19 mouse cellular contexts compared by ENCODE assay signal in the genomic region with DNA sequence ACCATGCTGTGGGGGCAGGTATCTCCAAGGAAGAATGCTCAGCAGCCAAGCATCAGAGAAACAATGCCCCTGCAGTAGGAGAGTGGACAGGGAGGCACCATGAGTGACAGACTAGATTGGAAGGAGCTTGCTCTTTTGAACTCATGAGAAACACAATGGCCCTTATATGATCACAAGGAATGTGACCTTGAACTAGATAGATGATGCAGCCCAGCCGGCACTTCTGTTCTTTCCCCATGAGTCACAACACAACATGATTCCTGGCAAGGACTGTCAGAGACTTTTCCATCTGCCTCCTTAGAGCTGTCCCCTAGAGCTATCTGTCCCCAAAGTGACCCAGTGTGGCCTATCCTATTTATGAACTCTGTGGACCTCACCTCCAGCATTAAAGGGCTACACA. TPM values are rescaled to one million over a fixed set of nuclear protein-coding genes. Genes with fewer than 3 reads are reported as not detected.
DNase-seq lines count a peak whose midpoint lies in the region.
"Had no signal": no experiment of that assay in that cellular context is flagged by ENCODE, and none has a peak within 500 bp of the region (broad histone marks: within the 10 kb centered on the region; RNA-seq: fewer than 3 reads in every experiment).

No protein-coding gene starts in this region.

- peak; percentile 79 for DNase-seq in adrenal gland, adult 2 months
- no peak for DNase-seq in adrenal gland, postnatal 25 days
- peak; percentile 20 for DNase-seq in cerebellum, adult 9-11 months
- DNase-seq in cerebellum, adult 18-20 months, result no peak
- peak; percentile 85 for DNase-seq in Muller cell, postnatal 12 days (ENCODE audit: inconsistent ontology term)
- peak; percentile 65 to 67 for DNase-seq in adrenal gland, postnatal 36 days
- no peak for DNase-seq in layer of hippocampus, postnatal 36 days
- DNase-seq in lung, postnatal 14 days, result no peak
- DNase-seq: cerebellum, adult 8-10 months; cerebellum, postnatal 25 days; forebrain, postnatal 0 days; gastrocnemius, adult 2 months; gastrocnemius, postnatal 14 days; heart, adult 2 months; heart, postnatal 14 days; heart, postnatal 4 days; kidney, adult 18-20 months; kidney, adult 9 months had no signal

RNA-seq across cellular contexts. Expression of gene Arl4c, which starts 27.5 kb away (rescaled TPM):
- total RNA-seq in adrenal gland, adult 2 months (2021), result 10 to 100 TPM in 1 of 2 experiments, 1 to 10 TPM in 1; 7.3 to 14.8 TPM
- polyA plus RNA-seq in adrenal gland, adult 2 months (2012; rRNA removed), result 12.3 and 14.3 TPM in 2 replicates
- 11.0 and 12.0 TPM in 2 replicates for total RNA-seq in adrenal gland, postnatal 25 days (2021)
- 10 to 100 TPM; 11.2 to 15.2 TPM for total RNA-seq in adrenal gland, postnatal 36 days (2021)
- total RNA-seq in layer of hippocampus, postnatal 36 days (2021), result 10 to 100 TPM; 26.1 to 29.0 TPM
- total RNA-seq: MEL had no signal

Comparison
In these comparisons a context has a peak if more than half of its experiments do, and no peak if none do; other contexts are left out.
1. DNase-seq: peak in adrenal gland, adult 2 months (single experiment), cerebellum, adult 9-11 months (single experiment), Muller cell, postnatal 12 days (single experiment) and adrenal gland, postnatal 36 days (2 of 2); none in adrenal gland, postnatal 25 days (single experiment), cerebellum, adult 18-20 months (0 of 2), layer of hippocampus, postnatal 36 days (0 of 2) and lung, postnatal 14 days (single experiment).